Mouse (Mus musculus) olfactory bulb, adult 2 months (tissue): ENCODE results near the gene Nav2.

Experiments
- CTCF ChIP-seq: fragments of 200-500 bp; IDR thresholded peaks from 2 replicates; pipeline ENCODE4 v1.5.1; 2012; ENCODE audit warnings: low read depth, mild to moderate bottlenecking, low read length, moderate library complexity; ENCODE audit not compliant: insufficient read depth
- POLR2A ChIP-seq: fragments of 200-500 bp; IDR thresholded peaks from 2 replicates; pipeline ENCODE4 v1.6.1; 2012; ENCODE audit warnings: mild to moderate bottlenecking, low read depth, low read length, moderate library complexity; ENCODE audit not compliant: insufficient read depth

DNA sequence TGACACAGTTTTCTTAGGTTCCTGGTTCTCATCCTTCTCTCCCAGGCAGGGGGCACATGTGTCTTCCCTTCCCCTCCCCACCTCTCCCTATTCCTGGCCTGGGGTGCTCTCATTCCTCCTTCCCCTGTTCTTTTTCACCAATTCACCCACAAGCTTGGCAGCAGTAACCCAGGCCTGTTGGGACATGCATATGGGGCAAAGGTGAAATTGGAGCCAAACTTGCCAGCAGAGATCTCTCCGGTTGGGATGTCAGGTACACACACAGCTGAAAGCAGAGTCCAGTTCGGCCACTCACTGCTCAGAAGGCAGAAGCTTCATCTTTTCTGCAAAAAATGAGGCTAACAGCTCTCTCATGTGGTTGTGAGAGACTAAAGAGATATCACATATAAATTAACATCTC lies 26.3 kb downstream of the Nav2 start:
- TF ChIP-seq POLR2A (no peak), CTCF (no peak)
